Comparison of ENCODE assay signal across 12 mouse cellular contexts in the genomic region with DNA sequence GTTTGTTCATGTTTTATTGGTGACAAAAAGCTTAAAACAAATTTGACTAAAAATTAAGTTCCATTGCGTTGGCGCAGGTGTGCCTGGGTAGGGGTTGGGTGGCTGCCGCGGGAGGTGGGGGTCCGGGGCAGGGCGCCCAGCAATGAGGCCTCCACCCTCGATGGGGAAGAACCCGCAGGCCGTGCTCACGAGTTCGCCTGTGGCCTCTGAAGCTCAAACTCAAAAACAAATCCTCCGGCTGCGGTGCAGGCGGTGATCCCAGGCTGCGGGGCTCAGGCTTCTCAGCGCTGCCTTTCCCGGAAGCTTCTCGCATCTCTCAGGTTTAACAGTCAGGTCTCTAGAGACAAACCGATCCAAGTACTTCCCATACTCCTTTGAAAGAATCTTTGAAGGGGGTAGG. TPM values are rescaled to one million over a fixed set of nuclear protein-coding genes. Genes with fewer than 3 reads are reported as not detected.
A peak's percentile ranks its signal among the peaks of the same experiment; 100 is the strongest.
DNase-seq lines count a peak whose midpoint lies in the region; ATAC-seq lines count a peak whose summit lies in the region.
"Had no signal": no experiment of that assay in that cellular context is flagged by ENCODE, and none has a peak within 500 bp of the region (broad histone marks: within the 10 kb centered on the region; RNA-seq: fewer than 3 reads in every experiment).

No protein-coding gene starts in this region.

- peaks cover 61% of the 10 kb centered on the region for H3K36me3 ChIP-seq in liver, embryonic 12.5 days
- H3K36me3 ChIP-seq in liver, embryonic 11.5 days (ENCODE audit: control insufficient read depth, insufficient read depth, low read length), result peaks cover 51% of the 10 kb centered on the region
- H3K36me3 ChIP-seq in embryonic facial prominence, embryonic 14.5 days (ENCODE audit: control insufficient read depth, insufficient read depth, low read length), result peaks cover 76% of the 10 kb centered on the region
- H3K36me3 ChIP-seq in limb, embryonic 13.5 days, result peaks cover 78% of the 10 kb centered on the region

- H3K4me3 ChIP-seq in liver, embryonic 12.5 days, result 0 out of 2 replicates have a peak overlapping the region, but pooled peaks have one; percentile 1
- no peak overlapping the region for H3K4me3 ChIP-seq in liver, embryonic 11.5 days (ENCODE audit: low read depth, low read length)
- H3K4me3 ChIP-seq in embryonic facial prominence, embryonic 14.5 days (ENCODE audit: low read depth, low read length), result no peak overlapping the region
- H3K4me3 ChIP-seq in limb, embryonic 13.5 days, result no peak overlapping the region

- no peaks in the 10 kb centered on the region for H3K9me3 ChIP-seq in liver, embryonic 12.5 days (replicated peaks)
- no peaks in the 10 kb centered on the region; the same call in 1 of the 2 replicates for H3K9me3 ChIP-seq in liver, embryonic 11.5 days (ENCODE audit: control insufficient read depth, low read length)
- H3K9me3 ChIP-seq in embryonic facial prominence, embryonic 14.5 days (ENCODE audit: control insufficient read depth, low read length), result no peaks in the 10 kb centered on the region
- H3K9me3 ChIP-seq in limb, embryonic 13.5 days, result no peaks in the 10 kb centered on the region
- H3K9me3 ChIP-seq: heart, embryonic 15.5 days; kidney, embryonic 15.5 days had no signal

- no peak overlapping the region for H3K4me2 ChIP-seq in liver, embryonic 12.5 days
- no peak overlapping the region for H3K4me2 ChIP-seq in liver, embryonic 11.5 days
- no peak overlapping the region for H3K4me2 ChIP-seq in embryonic facial prominence, embryonic 14.5 days (ENCODE audit: low read depth, low read length)
- peak overlapping the region; percentile 15 for H3K4me2 ChIP-seq in limb, embryonic 13.5 days (replicated peaks)

- WGBS in liver, embryonic 12.5 days (ENCODE audit: insufficient replicate concordance), result 90% methylated on average over 19 of the region's 19 CpGs
- WGBS in liver, embryonic 11.5 days, result 80% methylated on average over 19 of the region's 19 CpGs
- WGBS in embryonic facial prominence, embryonic 14.5 days, result 60% methylated on average over 19 of the region's 19 CpGs
- WGBS in limb, embryonic 13.5 days, result 58% methylated on average over 19 of the region's 19 CpGs

- no peak overlapping the region for H3K9ac ChIP-seq in liver, embryonic 12.5 days
- no peak overlapping the region for H3K9ac ChIP-seq in liver, embryonic 11.5 days (ENCODE audit: low read depth, low read length)
- H3K9ac ChIP-seq in embryonic facial prominence, embryonic 14.5 days (ENCODE audit: low read depth, low read length), result peak overlapping the region; percentile 35; the same call in 1 of the 2 replicates
- H3K9ac ChIP-seq in limb, embryonic 13.5 days, result no peak overlapping the region; the same call in 1 of the 2 replicates
- H3K9ac ChIP-seq: lung, embryonic 14.5 days had no signal

- peaks cover 55% of the 10 kb centered on the region for H3K4me1 ChIP-seq in liver, embryonic 12.5 days
- peaks cover 34% of the 10 kb centered on the region for H3K4me1 ChIP-seq in liver, embryonic 11.5 days (replicated peaks; ENCODE audit: control insufficient read depth, insufficient read depth, low read length)
- H3K4me1 ChIP-seq in embryonic facial prominence, embryonic 14.5 days (ENCODE audit: control insufficient read depth, insufficient read depth, low read length), result peaks cover 7% of the 10 kb centered on the region
- H3K4me1 ChIP-seq in limb, embryonic 13.5 days, result peaks cover 26% of the 10 kb centered on the region

- no peak for ATAC-seq in liver, embryonic 12.5 days
- no peak for ATAC-seq in liver, embryonic 11.5 days (replicated peaks; ENCODE audit: low FRiP score)
- ATAC-seq in embryonic facial prominence, embryonic 14.5 days (ENCODE audit: low read depth), result no peak
- no peak for ATAC-seq in limb, embryonic 13.5 days (ENCODE audit: low FRiP score, low read depth)

- no peak for DNase-seq in liver, embryonic 11.5 days (ENCODE audit: low spot score)
- no peak for DNase-seq in embryonic facial prominence, embryonic 14.5 days (ENCODE audit: low spot score)
- peak; percentile 19 for DNase-seq in retina, postnatal 1 day
- no peak for DNase-seq in gastrocnemius, postnatal 4 days (ENCODE audit: low spot score in 2 of 2)
- no peak for DNase-seq in thymus, adult 18-20 months

- H3K27me3 ChIP-seq in liver, embryonic 12.5 days (replicated peaks), result peaks cover 18% of the 10 kb centered on the region
- no peaks in the 10 kb centered on the region; the same call in 1 of the 2 replicates for H3K27me3 ChIP-seq in liver, embryonic 11.5 days (replicated peaks; ENCODE audit: control insufficient read depth, insufficient read depth, low read length)
- no peaks in the 10 kb centered on the region; the same call in 1 of the 2 replicates for H3K27me3 ChIP-seq in embryonic facial prominence, embryonic 14.5 days (replicated peaks; ENCODE audit: control insufficient read depth, insufficient read depth, low read length)
- H3K27me3 ChIP-seq in limb, embryonic 13.5 days, result peaks cover 7% of the 10 kb centered on the region

- no peak overlapping the region for H3K27ac ChIP-seq in liver, embryonic 12.5 days
- no peak overlapping the region for H3K27ac ChIP-seq in liver, embryonic 11.5 days (ENCODE audit: low read depth, low read length)
- no peak overlapping the region for H3K27ac ChIP-seq in embryonic facial prominence, embryonic 14.5 days (replicated peaks; ENCODE audit: low read depth, low read length)
- no peak overlapping the region for H3K27ac ChIP-seq in limb, embryonic 13.5 days
- H3K27ac ChIP-seq: heart, embryonic 15.5 days had no signal

RNA-seq across cellular contexts. Expression of a gene that starts 1.9 kb away (rescaled TPM):
- polyA plus RNA-seq in liver, embryonic 12.5 days (2016; fragmentation: Nextera tagmentation; extraction: Ambion mirVana), result 1.0 and 1.5 TPM in 2 replicates
- 1.6 and 2.6 TPM in 2 replicates for polyA plus RNA-seq in liver, embryonic 11.5 days (2014; fragmentation: Nextera tagmentation; extraction: Ambion mirVana)
- 1.7 TPM in 1 of 2 replicates, not detected in the other for polyA plus RNA-seq in embryonic facial prominence, embryonic 14.5 days (2014; fragmentation: Nextera tagmentation; extraction: Ambion mirVana)
- 0.78 and 2.7 TPM in 2 replicates for polyA plus RNA-seq in limb, embryonic 13.5 days (2015; fragmentation: Nextera tagmentation; extraction: Ambion mirVana)
- 1 to 10 TPM; 3.5 to 4.0 TPM for total RNA-seq in gastrocnemius, postnatal 4 days (2021)
- total RNA-seq: monocyte, adult 5-6 weeks had no signal
- polyA plus RNA-seq: thymus, postnatal 0 days had no signal

RNA-seq across cellular contexts. Expression of a gene that starts 16.0 kb away (rescaled TPM):
- 0.45 and 0.63 TPM in 2 replicates for polyA plus RNA-seq in liver, embryonic 12.5 days (2016; fragmentation: Nextera tagmentation; extraction: Ambion mirVana)
- polyA plus RNA-seq in liver, embryonic 11.5 days (2014; fragmentation: Nextera tagmentation; extraction: Ambion mirVana), result 1.1 and 1.2 TPM in 2 replicates
- 10.0 and 10.7 TPM in 2 replicates for polyA plus RNA-seq in embryonic facial prominence, embryonic 14.5 days (2014; fragmentation: Nextera tagmentation; extraction: Ambion mirVana)
- polyA plus RNA-seq in limb, embryonic 13.5 days (2015; fragmentation: Nextera tagmentation; extraction: Ambion mirVana), result 10.0 and 10.2 TPM in 2 replicates
- total RNA-seq in gastrocnemius, postnatal 4 days (2021), result 10 to 100 TPM; 23.1 to 24.4 TPM
- total RNA-seq: monocyte, adult 5-6 weeks had no signal

RNA-seq across cellular contexts. Expression of a gene that starts 21.6 kb away (rescaled TPM):
- polyA plus RNA-seq in liver, embryonic 12.5 days (2016; fragmentation: Nextera tagmentation; extraction: Ambion mirVana), result 30.4 and 30.5 TPM in 2 replicates
- 21.1 and 23.7 TPM in 2 replicates for polyA plus RNA-seq in liver, embryonic 11.5 days (2014; fragmentation: Nextera tagmentation; extraction: Ambion mirVana)
- 18.9 and 19.1 TPM in 2 replicates for polyA plus RNA-seq in embryonic facial prominence, embryonic 14.5 days (2014; fragmentation: Nextera tagmentation; extraction: Ambion mirVana)
- 18.7 and 19.5 TPM in 2 replicates for polyA plus RNA-seq in limb, embryonic 13.5 days (2015; fragmentation: Nextera tagmentation; extraction: Ambion mirVana)
- total RNA-seq in gastrocnemius, postnatal 4 days (2021), result 10 to 100 TPM; 45.0 to 47.9 TPM

RNA-seq across cellular contexts. Expression of a gene that starts 29.2 kb away (rescaled TPM):
- polyA plus RNA-seq in liver, embryonic 12.5 days (2016; fragmentation: Nextera tagmentation; extraction: Ambion mirVana), result 205 and 212 TPM in 2 replicates
- polyA plus RNA-seq in liver, embryonic 11.5 days (2014; fragmentation: Nextera tagmentation; extraction: Ambion mirVana), result 281 and 298 TPM in 2 replicates
- polyA plus RNA-seq in embryonic facial prominence, embryonic 14.5 days (2014; fragmentation: Nextera tagmentation; extraction: Ambion mirVana), result 314 and 345 TPM in 2 replicates
- polyA plus RNA-seq in limb, embryonic 13.5 days (2015; fragmentation: Nextera tagmentation; extraction: Ambion mirVana), result 340 and 345 TPM in 2 replicates
- 100 to 1,000 TPM; 168 to 177 TPM for total RNA-seq in gastrocnemius, postnatal 4 days (2021)

RNA-seq across cellular contexts. Expression of a gene that starts 29.2 kb away (rescaled TPM):
- polyA plus RNA-seq in liver, embryonic 12.5 days (2016; fragmentation: Nextera tagmentation; extraction: Ambion mirVana), result 37.0 and 40.0 TPM in 2 replicates
- polyA plus RNA-seq in liver, embryonic 11.5 days (2014; fragmentation: Nextera tagmentation; extraction: Ambion mirVana), result 56.5 and 59.1 TPM in 2 replicates
- 47.4 and 49.2 TPM in 2 replicates for polyA plus RNA-seq in embryonic facial prominence, embryonic 14.5 days (2014; fragmentation: Nextera tagmentation; extraction: Ambion mirVana)
- 55.8 and 60.9 TPM in 2 replicates for polyA plus RNA-seq in limb, embryonic 13.5 days (2015; fragmentation: Nextera tagmentation; extraction: Ambion mirVana)
- total RNA-seq in gastrocnemius, postnatal 4 days (2021), result 10 to 100 TPM; 42.8 to 42.9 TPM
